Mouse (Mus musculus) heart, postnatal 25 days (tissue): ENCODE measurements around the gene Dstn. TPM values are rescaled to one million over a fixed set of nuclear protein-coding genes. Genes with fewer than 3 reads are reported as not detected.

ENCODE experiments used
- DNase-seq: peaks from one replicate; pipeline ENCODE4 v3.0.0; 2022; ENCODE audit warnings: low spot score
- intact Hi-C: fragments of 180-260 bp; cut with DNase I; formaldehyde crosslinking; loops from one replicate; pipeline ENCODE4 v1.15.1; 2025
- total RNA-seq, 2 experiments: library from RNA; stranded (reverse); gene quantifications; 2 replicates each; pipeline ENCODE4 v1.2.3; 2021

Gene Dstn
- total RNA-seq, 2 experiments from 2014 or later = 233 to 243 TPM

GRCm38 (mm10) chr2:143951028-143951420, 35.9 kb downstream of the Dstn start:
- no peak for DNase-seq
- intact Hi-C loops = no loop called here

- no peak for DNase-seq
- intact Hi-C loops = no loop called here
Measured at GRCm38 (mm10) chr2:143951546-143952315, 36.6 kb downstream of the Dstn start.

GRCm38 (mm10) chr2:143953944-143954343, 38.8 kb downstream of the Dstn start:
- intact Hi-C loops = no loop called here
- no peak for DNase-seq

- DNase-seq = no peak
- intact Hi-C loops = no loop called here
Measured at GRCm38 (mm10) chr2:143955004-143955403, 39.9 kb downstream of the Dstn start.

GRCm38 (mm10) chr2:143955746-143956145, 40.6 kb downstream of the Dstn start:
- intact Hi-C loops = no loop called here

GRCm38 (mm10) chr2:143962192-143962591, 47.1 kb downstream of the Dstn start:
- intact Hi-C loops = no loop called here
- no peak for DNase-seq

More at GRCm38 (mm10) chr2:143955746-143956145, 40.6 kb downstream of the Dstn start:
- no peak for DNase-seq

GRCm38 (mm10) chr2:143963318-143963717, 48.2 kb downstream of the Dstn start:
- no peak for DNase-seq
- intact Hi-C loops = no loop called here

GRCm38 (mm10) chr2:143969260-143969659, 54.1 kb downstream of the Dstn start:
- DNase-seq = no peak

GRCm38 (mm10) chr2:143970841-143971240, 55.7 kb downstream of the Dstn start:
- DNase-seq = no peak
- intact Hi-C loops = no loop called here

More at GRCm38 (mm10) chr2:143969260-143969659, 54.1 kb downstream of the Dstn start:
- intact Hi-C loops = no loop called here

GRCm38 (mm10) chr2:143971887-143972286, 56.8 kb downstream of the Dstn start:
- no peak for DNase-seq
- intact Hi-C loops = no loop called here

- no peak for DNase-seq
- intact Hi-C loops = no loop called here
Measured at GRCm38 (mm10) chr2:143973161-143973560, 58.0 kb downstream of the Dstn start.

GRCm38 (mm10) chr2:143975146-143975649, 60.1 kb downstream of the Dstn start:
- intact Hi-C loops = no loop called here

GRCm38 (mm10) chr2:143978444-143979147, 63.5 kb downstream of the Dstn start:
- intact Hi-C loops = no loop called here
- DNase-seq = no peak

More at GRCm38 (mm10) chr2:143975146-143975649, 60.1 kb downstream of the Dstn start:
- DNase-seq = no peak

- intact Hi-C loops = loop anchor here (2.0 to 5.0 kb wide), 2 partner anchors 112 to 236 kb away; no protein-coding TSS in a partner anchor
- DNase-seq = no peak
Measured at GRCm38 (mm10) chr2:143980781-143981398, 65.8 kb downstream of the Dstn start.

GRCm38 (mm10) chr2:143982152-143982551, 67.0 kb downstream of the Dstn start:
- DNase-seq = no peak
- intact Hi-C loops = loop anchor here (5.0 kb wide), 1 partner anchor 235 kb away; no protein-coding TSS in a partner anchor

- intact Hi-C loops = loop anchor here (5.0 kb wide), 1 partner anchor 234 kb away; no protein-coding TSS in a partner anchor
- no peak for DNase-seq
Measured at GRCm38 (mm10) chr2:143982901-143983300, 67.8 kb downstream of the Dstn start.

GRCm38 (mm10) chr2:143983482-143983881, 68.4 kb downstream of the Dstn start:
- DNase-seq = no peak
- intact Hi-C loops = loop anchor here (5.0 kb wide), 1 partner anchor 234 kb away; no protein-coding TSS in a partner anchor

- no peak for DNase-seq
- intact Hi-C loops = no loop called here
Measured at GRCm38 (mm10) chr2:143987485-143987884, 72.4 kb downstream of the Dstn start.

- intact Hi-C loops = no loop called here
- DNase-seq = no peak
Measured at GRCm38 (mm10) chr2:143988016-143988415, 72.9 kb downstream of the Dstn start.

GRCm38 (mm10) chr2:143990997-143991396, 75.9 kb downstream of the Dstn start:
- DNase-seq = no peak
- intact Hi-C loops = no loop called here
